Mouse (Mus musculus) megakaryocyte-erythroid progenitor cell, adult 5-6 weeks (primary cell): Measurements from ENCODE around the gene Cby1. TPM values are rescaled to one million over a fixed set of nuclear protein-coding genes. Genes with fewer than 3 reads are reported as not detected.
"Not testable (repeated sequence)": the region's sequence is repeated elsewhere in the genome, so short reads cannot be mapped to it uniquely, and the experiment has no call there.

Source experiments
- ATAC-seq: replicated peaks from 2 replicates; pipeline ENCODE4 v1.8.0; 2016; ENCODE audit warnings: mild to moderate bottlenecking, inconsistent platforms; ENCODE audit not compliant: severe bottlenecking, poor library complexity, low FRiP score, low TSS enrichment
- total RNA-seq, 2 experiments: library from RNA; stranded (forward) in 1 of 2; stranded (reverse) in 1 of 2; fragments of 200-1000, 215-1000 nt in 1 of 2; fragments of >200 nt in 1 of 2; fragmentation: Nextera tagmentation in 1 of 2; gene quantifications; 2 replicates each; pipeline ENCODE4 v1.2.3; 2014 to 2017

Gene Cby1
- total RNA-seq, 2 experiments from 2014 or later, result 32.9 to 57.0 TPM

DNA sequence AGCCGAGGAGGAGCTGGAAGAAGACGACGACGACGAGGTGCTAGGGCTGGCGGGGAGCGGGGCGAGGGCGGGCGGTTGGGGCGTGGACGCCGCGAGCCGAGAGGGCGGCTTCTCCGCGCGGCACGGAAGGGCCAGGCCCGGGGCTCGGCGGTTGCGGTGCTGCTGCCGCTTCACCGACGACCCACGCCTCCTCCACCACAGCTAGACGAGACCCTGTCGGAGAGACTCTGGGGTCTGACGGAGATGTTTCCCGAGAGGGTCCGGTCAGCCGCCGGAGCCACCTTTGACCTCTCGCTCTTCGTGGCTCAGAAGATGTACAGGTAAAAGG is 11.9 kb downstream of the Cby1 start:
- ATAC-seq, result no peak

DNA sequence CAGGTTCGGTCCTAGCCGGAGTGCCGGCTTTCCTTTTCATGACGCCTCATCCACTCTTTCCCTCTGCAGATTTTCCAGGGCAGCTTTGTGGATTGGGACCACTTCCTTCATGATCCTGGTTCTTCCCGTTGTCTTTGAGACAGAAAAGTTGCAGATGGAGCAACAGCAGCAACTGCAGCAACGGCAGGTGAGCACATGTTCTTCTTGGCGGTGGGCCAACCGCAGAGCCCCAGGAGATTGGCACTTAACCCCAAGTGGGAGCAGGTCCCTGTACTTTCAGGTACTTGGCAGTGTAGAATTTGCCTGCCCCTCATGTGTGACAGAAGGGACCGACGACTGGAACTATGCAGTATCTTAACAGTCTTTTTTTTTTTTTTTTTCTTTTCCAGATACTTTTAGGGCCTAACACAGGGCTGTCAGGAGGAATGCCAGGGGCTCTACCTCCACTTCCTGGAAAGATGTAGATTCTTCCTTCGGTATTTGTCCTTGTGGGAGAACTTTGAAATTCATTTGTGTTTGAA is 12.9 kb downstream of the Cby1 start:
- not testable (repeated sequence) for ATAC-seq

DNA sequence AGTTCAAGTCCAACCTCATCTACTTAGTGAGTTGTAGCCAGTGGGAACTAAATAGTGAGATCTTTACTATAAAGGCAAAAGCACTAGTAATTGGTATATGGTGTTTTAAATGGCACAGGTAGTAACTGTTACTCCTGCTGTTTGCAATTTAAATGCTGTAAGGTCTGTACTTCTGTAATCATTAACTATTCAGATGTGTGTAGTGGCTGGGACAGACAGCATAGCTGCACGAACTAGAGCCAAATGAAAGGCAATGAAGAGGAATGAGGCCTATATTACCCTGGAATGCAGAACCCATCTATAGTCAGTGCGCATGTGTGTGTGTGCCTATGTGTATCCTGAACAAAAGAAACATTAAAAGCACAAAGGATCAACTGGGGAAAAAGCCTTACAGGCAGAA is 18.9 kb downstream of the Cby1 start:
- ATAC-seq, result no peak

DNA sequence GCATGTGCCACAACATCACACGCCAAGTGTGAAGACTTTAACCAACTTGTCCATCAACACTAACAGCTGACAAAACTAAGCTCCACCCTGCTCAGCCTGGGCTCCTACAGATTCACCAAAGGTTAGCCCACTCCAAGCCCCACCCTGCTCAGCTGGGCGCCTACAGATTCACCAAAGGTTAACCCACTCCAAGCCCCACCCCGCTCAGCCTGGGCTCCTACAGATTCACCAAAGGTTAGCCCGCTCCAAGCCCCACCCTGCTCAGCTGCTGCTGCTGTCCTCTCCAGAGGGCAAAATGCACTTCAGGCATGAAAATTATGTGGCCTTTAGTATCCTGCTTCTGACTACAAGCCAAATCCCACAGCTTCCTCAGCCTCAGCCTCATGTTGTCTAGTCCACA is 23.0 kb downstream of the Cby1 start:
- ATAC-seq, result 0 out of 2 replicates have a peak, but pooled peaks have one; percentile 11

DNA sequence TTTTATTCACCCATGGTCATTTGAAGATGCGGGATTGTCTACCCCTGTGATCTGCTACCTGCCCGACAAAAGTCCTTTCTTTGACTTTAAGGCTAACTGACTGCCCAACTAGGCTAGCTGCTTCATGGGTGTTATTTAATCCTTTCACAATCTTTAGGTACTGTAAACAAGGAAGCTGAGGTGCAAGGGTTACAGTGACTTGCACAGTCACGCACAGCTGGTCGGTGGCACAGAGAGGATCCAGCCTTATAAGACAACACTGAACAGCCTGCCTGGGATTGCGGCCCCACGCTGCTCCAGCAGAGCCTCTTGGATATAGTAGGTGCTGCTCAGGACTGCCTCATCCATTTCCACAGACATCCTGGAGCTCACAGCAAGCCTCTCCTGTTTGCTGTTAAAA is 24.1 kb downstream of the Cby1 start:
- no peak for ATAC-seq

DNA sequence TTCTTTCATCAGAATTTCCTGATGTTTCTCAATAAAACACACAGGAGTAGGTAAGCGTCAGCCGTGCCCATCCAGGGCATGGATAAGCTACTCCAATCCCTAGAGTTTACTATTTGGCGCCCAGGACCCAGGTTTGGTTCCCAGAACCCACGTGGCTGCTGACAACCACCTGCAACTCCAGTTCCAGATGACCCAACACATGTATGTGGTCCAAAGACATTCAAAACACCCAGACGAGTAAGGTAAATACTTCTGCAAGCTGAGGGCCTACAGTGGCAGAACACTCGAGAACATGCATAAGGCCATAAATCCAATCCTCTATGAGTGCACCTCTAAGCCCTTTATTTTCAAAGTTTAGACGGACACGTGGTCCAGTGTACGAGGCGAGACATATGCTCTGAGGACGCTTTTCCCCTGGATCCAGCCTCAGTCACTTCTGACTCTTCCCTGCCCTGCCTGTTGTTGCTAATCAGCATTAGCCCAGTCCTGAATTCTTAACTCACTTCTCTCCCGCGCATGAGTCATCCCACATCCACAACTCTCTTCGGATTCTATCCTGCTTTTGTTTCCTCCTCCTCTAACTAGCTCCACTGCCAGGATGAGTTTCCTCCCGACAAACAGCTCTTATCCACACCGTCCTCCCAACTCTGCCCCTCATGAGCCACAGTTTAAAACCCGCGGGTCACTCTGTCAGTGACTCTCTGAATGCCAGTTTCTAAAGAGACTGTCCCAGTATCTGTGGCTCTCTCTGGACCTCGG is 24.9 kb downstream of the Cby1 start:
- no peak for ATAC-seq

DNA sequence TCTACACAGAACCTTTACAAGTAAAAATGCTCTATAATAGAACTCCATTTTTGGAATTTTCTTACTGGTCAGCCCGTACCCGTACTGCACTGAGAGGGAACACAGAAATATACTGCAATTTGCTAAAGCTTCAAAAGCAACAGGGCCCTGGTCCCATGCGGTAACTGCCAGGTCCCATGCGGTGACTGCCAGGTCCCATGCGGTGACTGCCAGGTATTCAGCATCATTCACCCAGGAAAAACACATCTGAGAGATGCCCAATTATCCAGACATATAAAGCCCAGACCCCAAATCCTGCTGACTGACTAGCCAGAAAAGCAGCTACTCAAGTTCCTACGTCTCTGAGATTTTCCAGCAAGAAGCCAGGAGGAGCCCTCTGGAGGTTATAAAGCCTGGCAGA is 25.6 kb downstream of the Cby1 start:
- ATAC-seq, result no peak

DNA sequence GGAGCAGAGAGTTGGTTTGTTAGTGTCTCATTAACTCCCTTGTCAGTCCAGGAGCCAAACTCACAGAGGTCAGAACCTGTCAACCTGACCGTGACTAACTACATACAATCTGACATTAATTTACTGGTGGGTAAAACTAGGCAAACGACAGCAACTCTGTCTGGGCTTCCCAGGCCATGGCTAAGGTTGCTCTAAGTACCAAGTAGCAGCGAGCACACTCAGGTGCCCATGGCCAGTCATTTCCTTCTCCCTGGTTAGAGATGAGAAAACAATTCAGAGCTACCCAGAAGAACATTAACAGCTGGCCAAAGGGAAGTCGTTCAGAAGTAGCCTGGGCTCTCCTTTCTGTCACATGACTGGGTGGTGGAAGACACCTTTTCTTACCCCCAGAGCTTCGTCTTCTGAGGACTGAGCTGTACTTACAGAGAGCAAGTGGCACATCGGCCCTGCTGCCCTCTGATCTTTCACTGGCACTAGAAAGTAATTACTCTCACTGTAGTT is 26.2 kb downstream of the Cby1 start:
- ATAC-seq, result no peak

DNA sequence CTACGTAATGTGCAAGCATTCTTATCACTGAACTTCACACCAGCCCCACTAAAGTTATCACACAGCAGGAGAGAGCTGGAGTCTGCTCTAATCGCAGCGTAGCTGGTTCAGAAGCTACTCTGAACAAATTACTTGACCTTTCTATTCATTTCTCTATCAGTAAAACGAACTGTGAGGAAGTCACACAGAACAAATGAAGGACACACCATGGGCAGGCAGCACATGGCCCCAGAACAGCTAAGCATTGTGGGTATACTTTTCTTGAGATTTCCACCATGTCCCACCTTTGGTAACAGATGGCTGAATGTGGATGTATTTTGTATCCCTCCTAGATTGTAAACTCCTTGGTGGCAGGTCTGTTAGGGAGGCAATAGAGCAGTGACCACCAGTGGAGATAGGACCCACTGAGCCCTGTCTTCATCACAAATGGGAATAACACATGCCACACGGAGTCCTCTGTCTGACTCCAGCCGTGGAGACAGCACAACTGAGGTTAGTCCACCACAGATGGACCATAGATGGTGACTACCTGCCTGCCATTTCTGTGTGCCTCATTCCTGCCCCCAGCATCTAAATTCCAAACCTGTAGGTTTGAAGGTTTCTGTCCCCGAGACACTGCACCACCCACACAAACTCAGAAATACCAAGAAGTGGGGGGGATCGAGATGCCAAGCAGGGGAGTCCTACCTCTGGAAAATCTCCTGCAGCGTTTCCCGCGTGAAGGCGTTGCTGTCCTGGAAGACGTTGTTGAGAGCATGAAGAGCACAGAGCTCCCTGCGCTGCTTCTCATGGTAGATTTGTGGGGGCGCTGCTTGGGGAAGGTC is 27.3 kb downstream of the Cby1 start:
- ATAC-seq, result peak; percentile 9

DNA sequence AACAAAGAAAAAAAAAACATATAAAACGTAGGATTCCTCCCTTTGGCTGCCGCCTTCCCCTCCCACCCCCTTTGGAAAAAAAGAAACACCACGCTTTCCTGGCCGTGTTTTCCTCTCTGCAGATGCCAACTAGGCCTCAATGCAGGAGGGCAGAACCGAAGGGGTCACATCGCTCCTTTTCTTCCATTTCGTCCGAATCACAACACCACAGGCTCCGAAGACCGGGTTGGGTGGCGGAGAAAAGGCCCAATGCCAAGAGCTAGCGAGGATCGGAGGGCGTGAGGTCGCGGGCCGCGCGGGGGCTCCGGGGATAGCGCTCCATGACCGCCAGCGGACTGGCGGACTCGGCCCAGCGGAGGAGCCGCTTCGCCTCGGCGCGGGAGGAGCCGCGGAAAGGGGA is 28.2 kb downstream of the Cby1 start:
- ATAC-seq, result no peak

DNA sequence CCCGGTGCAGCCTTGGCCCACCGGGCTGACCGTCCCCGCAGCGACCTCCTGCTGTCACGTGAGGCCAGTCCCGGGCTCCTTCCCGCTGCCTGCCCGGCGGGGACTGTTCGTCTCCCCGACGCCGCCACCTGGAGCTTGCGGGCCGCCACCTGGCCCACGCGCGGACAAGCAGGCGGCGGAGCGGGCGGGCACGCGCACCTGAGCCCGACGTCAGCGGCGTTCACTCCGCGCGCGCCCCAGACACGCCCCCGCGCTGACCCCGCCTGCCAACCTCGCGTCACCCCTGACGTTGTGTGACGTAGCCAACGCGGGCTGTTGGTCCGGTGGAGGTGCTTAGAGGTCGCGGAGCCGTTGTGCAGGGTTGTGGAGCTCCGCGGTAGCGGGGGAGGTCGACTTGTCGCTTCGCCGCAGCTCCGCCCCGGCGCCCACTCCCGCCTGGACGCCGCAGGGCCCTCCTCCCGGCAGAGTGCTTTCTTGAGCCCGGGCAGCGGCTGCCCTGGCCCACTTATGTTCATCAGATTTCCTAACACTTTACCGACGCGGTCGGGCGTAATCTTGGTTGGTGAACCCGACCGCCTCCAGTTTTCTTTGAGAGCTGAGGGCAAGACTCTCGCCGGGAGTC is 28.8 kb downstream of the Cby1 start, which contains the start of gene Josd1:
Gene Josd1 (minus strand): TSS at position 274 of the 622 bp plus-strand sequence.
- ATAC-seq, result peak; percentile 55

DNA sequence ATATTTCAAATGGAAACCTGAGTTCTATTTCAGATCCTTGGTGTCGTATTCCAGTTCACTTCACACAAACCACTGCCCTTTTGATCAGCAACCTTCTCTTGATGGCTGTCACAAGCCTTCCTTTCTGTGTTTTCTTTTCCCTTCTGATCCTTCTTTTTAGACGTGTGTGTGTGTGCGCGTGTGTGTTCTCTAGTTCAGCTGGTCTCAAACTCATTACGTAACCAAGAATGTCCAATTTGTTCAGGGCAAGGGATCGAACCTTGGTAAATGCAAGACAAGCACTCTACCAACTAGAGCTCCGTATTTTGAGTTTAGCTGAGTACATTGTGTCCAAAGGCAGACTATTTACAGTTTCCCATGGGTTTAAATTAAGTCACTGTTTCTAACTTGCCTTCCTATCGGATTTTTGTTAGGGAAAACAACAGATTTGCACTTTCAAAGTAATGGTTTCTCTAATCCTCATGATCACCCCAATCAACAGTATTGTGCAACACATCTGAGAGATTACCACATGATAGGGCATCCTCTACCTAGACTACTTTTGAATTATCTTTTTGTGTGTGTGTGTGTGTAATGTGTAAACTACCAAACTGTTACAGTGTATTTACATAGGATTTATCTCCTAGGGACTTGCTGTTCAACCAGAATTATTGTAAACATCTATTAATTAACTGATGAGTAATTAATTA is 29.4 kb downstream of the Cby1 start:
- no peak for ATAC-seq

DNA sequence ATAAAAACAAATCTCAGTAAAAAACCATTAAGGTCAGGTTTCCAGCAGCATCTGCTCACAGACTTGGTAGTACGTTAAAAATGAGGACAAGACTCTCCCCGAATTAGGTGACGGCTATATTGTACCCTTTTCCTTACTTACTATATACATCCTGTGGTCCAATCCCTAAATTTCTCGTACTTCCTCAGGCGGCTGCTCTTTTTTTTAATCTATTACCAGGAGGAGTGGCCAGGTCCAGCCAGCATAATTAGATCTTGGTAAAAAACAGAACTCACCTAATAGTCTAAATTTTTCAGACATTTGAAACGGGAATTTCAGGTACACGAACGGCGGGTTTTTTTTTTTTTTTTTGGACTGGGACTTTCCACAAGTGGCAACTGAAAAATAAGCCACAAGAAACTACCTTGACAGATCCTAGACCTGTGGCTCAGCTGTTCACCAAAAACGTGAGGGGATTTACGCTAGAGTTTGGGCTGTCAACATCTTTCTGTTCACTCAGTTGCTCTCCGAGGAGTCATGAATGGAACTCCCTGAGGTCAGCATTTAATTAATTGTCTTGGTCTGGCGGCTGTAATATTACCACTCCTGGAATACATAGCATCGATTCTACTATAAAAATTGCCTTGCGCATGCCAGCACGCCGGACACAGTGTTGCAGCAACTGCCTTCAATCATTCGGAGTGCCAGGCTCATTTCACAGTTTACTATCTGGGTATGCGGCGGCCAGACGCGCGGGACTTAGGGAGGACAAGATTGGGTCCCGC is 30.8 kb downstream of the Cby1 start:
- no peak for ATAC-seq

DNA sequence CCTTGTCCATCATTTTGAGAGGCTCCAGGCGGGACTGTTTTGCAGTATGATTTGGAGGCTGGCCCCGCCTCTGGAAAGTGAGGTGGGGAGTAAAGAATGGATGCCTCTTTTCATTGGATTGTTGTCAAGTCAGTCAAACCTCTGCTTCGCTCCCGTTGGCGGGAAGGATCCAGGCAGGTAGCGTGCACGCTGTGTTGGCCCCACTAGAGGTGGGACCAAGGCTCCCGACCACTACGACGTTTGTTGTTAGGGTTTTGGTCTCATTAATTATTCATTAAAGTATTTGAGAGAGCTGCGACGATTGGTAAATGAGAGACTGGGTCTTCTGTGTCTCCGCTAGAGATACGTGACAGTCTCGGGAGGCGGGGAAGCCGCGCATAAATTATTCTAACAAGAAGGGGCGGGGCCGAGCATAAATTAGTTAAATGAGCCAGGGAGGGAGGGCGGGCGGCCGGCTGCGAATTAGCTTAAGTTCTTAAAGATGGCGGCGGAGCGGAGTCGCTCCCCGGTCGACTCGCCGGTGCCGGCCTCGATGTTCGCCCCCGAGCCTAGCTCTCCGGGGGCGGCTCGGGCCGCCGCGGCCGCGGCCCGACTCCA is 31.5 kb downstream of the Cby1 start, which contains the start of gene Gtpbp1:
Gene Gtpbp1 (plus strand): TSS at position 420 of the 597 bp plus-strand sequence.
- ATAC-seq, result peak; percentile 75

DNA sequence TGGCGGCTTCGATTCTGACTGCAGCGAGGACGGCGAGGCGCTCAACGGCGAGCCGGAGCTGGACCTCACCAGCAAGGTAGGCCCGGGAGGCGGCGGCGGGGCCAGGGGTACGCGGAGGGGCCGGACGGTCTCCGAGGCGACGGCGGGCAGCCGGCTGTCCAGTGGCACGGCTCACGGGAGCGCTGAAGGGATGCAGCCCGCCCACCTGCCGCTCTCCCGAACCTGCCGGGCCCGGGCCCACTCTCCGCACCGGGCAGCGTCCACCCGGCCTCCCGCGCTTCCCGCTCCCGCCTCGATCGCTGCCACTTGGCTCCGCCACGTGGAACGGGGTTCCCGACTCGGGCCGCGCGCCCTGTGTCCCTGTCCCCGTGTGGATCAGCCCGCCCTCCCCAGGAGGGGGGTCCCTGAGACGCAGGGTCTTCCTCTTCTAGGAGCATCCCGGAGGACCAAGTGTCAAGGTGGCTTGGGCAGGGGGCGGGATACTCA is 32.1 kb downstream of the Cby1 start:
- ATAC-seq, result no peak

DNA sequence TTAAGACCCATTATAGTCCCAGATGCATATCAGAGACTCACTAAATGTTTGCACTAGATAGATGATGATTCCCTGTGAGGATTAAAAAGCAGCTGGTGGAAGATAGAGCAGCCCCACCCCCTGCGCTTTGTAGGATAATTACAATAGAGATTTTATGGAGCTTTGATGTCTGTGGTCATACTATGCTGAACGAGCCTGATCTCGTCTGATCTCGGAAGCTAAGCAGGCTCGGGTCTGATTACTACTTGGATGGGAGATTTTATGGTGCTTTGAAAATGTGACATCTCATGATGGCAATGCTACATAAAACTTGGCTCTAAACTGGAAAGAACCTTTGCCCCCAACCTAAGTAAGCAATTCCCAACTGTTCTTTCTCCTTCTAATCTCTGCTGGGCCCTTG is 33.3 kb downstream of the Cby1 start:
- no peak for ATAC-seq

DNA sequence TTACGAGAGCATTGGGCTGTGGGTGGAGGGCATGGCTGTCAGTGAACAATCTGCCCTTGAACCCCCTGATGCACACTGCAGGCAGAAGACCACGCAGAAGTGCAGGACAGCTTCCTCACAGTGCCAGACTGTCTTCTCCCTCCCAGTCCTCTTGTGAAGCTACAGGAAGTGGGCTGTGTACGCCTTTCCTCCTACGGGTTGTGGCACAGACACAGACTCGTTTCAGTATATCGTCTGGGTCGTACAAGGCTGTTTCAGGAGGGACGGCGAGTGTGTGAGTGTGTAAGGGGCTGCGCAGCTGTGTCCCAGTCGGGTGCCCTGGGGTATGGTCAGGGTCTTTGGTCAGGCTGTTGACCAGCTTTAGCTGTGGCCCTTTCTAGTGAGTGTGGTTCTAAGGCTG is 34.7 kb downstream of the Cby1 start:
- peak; percentile 1; the same call in 1 of the 2 replicates for ATAC-seq

DNA sequence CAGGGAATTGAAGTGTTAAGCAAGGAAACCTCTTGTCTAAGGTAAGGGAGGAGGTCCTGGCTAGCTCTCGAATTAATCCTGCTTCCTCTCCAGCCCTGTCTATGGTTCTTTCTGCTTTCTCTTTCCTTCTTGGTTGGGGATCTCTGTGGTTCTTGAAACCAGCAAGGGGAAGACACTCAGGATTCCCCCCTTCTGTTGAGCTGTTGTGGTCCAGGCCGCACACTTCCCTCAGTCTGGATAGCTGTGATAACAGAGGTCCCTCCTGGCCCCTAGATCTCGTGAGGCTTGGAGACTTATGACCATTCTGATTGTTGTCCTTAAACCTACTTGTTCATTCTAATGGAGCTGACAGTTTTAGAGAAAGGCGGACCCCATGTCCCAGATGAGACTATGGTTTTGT is 35.5 kb downstream of the Cby1 start:
- ATAC-seq, result peak; percentile 56
